Mouse (Mus musculus): ENCODE data around the gene Ss18l1.
A peak's percentile ranks its signal among the peaks of the same experiment; 100 is the strongest.

The Ss18l1 gene

GRCm38 (mm10) chr2:180118661-180119438, 76.5 kb downstream of the Ss18l1 start, which contains the start of gene Osbpl2:
Gene Osbpl2 (plus strand): TSS chr2:180119306.
- peak; percentile 100 for DNase-seq (ENCODE audit: low spot score)
